Mouse (Mus musculus) kidney, adult 2 months (tissue): ENCODE results near the gene Ccdc85c. TPM values are rescaled to one million over a fixed set of nuclear protein-coding genes. Genes with fewer than 3 reads are reported as not detected.

Experiments
- DNase-seq: peaks from one replicate; pipeline ENCODE4 v3.0.0; 2021
- H3K27ac ChIP-seq: fragments of 200-500 bp; 2 replicates; pipeline ENCODE4 v1.5.1; 2012; ENCODE audit warnings: low read depth, low read length, control low read depth, inconsistent platforms; ENCODE audit not compliant: insufficient read depth
- H3K27me3 ChIP-seq: fragments of 200-500 bp; replicated peaks from 2 replicates; pipeline ENCODE4 v1.6.1; 2012; ENCODE audit warnings: mild to moderate bottlenecking, moderate library complexity, low read length, inconsistent platforms; ENCODE audit not compliant: control insufficient read depth, insufficient read depth
- H3K36me3 ChIP-seq: fragments of 200-500 bp; 2 replicates; pipeline ENCODE4 v1.6.1; 2012; ENCODE audit warnings: mild to moderate bottlenecking, moderate library complexity, low read length, inconsistent platforms; ENCODE audit not compliant: control insufficient read depth, insufficient read depth
- H3K4me1 ChIP-seq: fragments of 200-500 bp; 2 replicates; pipeline ENCODE4 v1.6.1; 2011; ENCODE audit warnings: low read length; ENCODE audit not compliant: control insufficient read depth, insufficient read depth
- H3K4me3 ChIP-seq: fragments of 200-500 bp; 2 replicates; pipeline ENCODE4 v1.5.1; 2011; ENCODE audit warnings: mild to moderate bottlenecking, low read depth, low read length, control low read depth; ENCODE audit not compliant: insufficient read depth
- CTCF ChIP-seq: fragments of 200-500 bp; conservative IDR thresholded peaks from 2 replicates; pipeline ENCODE4 v1.5.1; 2011; ENCODE audit warnings: low read depth, mild to moderate bottlenecking, control low read depth, low read length, moderate library complexity, mixed read lengths; ENCODE audit not compliant: insufficient read depth, insufficient read length
- POLR2A ChIP-seq: fragments of 200-500 bp; IDR thresholded peaks from one replicate; pipeline ENCODE4 v1.6.1; 2011; ENCODE audit warnings: low read depth, low read length, control low read depth
- WGBS: fragments of 180-500 bp; shearing (Covaris S2); methylation state at CpG from one replicate; pipeline ENCODE4 v1.1.7; 2018; 5-methylcytosine and 5-hydroxymethylcytosine counted together
- polyA plus RNA-seq: library from polyadenylated mRNA; depleted of rRNA; stranded (reverse); fragments of >200 nt; gene quantifications from 2 replicates; pipeline ENCODE4 v1.2.3, GENCODE M21; 2012

Ccdc85c gene
- polyA plus RNA-seq, 1 experiment, result 15.7 TPM

DNA sequence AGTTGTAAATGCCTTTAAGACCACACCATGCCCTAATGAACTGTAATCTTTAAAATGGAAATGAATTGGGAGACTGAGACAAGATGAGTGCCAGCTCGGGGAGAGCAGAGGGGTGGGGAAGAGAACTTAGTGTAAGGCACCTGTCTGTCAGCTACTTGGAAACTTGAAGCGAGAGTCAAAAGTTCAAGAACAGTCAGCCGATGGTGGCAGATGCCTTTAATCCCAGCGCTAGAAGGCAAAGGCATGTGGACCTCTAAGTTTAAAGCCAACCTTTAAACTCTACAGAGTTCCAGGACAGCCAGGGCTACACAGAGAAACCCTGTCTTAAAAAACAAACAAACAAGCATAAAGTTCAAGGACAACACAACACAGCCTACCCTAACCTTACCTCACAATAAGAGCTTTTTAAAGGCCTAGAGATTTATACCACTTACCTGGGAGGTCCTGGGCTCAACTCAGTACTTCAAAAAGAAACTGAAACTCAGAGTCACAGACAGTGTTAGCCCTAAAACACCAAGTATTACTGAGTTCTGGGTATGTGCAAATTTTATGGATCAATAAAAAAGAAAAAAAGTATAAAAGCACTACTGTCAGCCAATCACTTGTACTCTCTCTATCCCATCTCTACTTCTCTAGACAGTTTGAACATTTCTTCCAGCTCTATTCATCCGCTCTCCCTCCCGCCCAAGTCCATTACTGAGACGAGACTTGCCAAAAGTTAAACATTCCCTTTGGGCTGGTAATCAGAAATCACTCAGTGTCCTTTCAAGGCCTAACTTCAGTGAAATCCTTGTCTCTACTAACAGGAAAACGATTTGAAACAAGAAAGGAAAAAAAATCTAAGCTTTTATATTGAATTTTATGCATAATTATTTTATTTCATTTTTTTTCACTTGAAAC lies 100.4 kb downstream of the Ccdc85c start:
- 46% methylated on average over 8 of the region's 8 CpGs for WGBS

DNA sequence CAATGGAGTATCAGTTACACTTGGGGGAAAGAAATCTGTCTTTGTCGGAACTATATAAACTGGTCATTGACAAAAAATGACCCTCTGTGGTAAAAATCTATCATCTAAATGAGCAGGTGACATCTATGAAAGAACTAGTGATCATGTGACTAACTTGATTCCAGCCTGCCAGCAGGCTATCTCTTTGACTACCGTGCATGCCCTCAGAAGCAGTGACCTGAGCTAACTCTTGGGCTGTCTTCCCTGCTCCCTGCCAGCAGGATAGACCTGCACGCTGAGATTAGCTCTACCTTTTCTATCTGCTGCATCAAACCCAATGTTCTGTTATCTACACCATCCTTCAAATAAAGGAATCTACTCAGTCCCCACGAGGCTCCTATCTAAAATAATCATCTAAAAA lies 102.6 kb downstream of the Ccdc85c start:
- Histone ChIP-seq H3K4me3 (no peak overlapping the region), H3K27me3 (no peaks in the 10 kb centered on the region), H3K4me1 (peaks cover 33% of the 10 kb centered on the region), H3K36me3 (no peaks in the 10 kb centered on the region), H3K27ac (no peak overlapping the region)
- DNase-seq, result no peak
- TF ChIP-seq POLR2A, result no peak
- TF ChIP-seq CTCF, result no peak
- 39% methylated on average over 4 of the region's 4 CpGs for WGBS

More for the DNA sequence above, 100.4 kb downstream of the Ccdc85c start:
- TF ChIP-seq CTCF, result no peak
- TF ChIP-seq POLR2A, result no peak
- H3K27ac ChIP-seq, result peak overlapping the region; percentile 35; the same call in 1 of the 2 replicates
- no peaks in the 10 kb centered on the region for H3K36me3 ChIP-seq
- no peak overlapping the region for H3K4me3 ChIP-seq
- H3K4me1 ChIP-seq, result peaks cover 33% of the 10 kb centered on the region
- DNase-seq, result peak; percentile 68
- H3K27me3 ChIP-seq, result no peaks in the 10 kb centered on the region

DNA sequence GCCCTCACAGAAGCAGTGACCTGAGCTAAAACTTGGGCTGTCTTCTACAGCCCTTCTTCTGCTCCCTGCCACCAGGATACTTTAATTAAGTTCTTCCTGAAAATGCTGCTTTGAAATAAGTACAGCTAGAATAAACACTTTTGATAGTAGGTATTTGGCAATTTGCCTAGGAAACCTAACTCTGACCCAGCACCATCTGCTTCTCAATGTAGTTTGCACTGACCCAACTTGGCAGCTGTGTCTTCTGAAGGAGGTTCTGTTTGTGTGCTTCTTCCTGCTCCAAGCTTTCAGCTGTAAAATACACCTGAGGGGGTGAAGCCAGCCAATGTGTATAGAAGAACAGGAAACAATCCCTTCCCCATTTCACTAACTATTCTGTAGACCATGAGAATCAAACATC lies 103.9 kb downstream of the Ccdc85c start:
- no peaks in the 10 kb centered on the region for H3K36me3 ChIP-seq
- no peaks in the 10 kb centered on the region for H3K27me3 ChIP-seq
- TF ChIP-seq POLR2A (no peak), CTCF (no peak)
- H3K27ac ChIP-seq, result no peak overlapping the region
- H3K4me1 ChIP-seq, result peaks cover 24% of the 10 kb centered on the region
- no peak overlapping the region for H3K4me3 ChIP-seq
- peak; percentile 23 for DNase-seq

DNA sequence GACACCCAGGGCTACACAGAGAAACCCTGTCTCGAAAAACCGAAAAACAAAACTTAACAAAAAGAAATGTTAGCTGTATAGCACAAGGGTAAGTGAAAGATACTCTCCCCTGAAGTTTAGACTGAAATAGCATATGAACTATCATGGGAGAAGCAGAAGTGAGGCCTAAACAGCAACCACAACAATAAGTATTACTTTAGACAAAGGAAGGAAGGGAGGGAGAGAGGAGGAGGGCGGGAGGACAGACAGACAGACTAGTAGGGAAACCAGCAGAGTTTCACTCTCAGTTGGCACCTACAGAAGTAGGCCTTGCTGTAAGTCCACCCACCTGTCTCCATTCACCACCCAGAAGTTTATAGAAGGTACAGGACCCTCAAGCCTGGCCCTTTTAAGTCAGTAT lies 104.8 kb downstream of the Ccdc85c start:
- H3K27me3 ChIP-seq, result no peaks in the 10 kb centered on the region
- H3K4me3 ChIP-seq, result no peak overlapping the region
- no peak for DNase-seq
- no peak for TF ChIP-seq POLR2A
- no peak for TF ChIP-seq CTCF
- 90% methylated on average over 3 of the region's 3 CpGs for WGBS
- peaks cover 22% of the 10 kb centered on the region for H3K4me1 ChIP-seq
- no peaks in the 10 kb centered on the region for H3K36me3 ChIP-seq
- no peak overlapping the region for H3K27ac ChIP-seq

DNA sequence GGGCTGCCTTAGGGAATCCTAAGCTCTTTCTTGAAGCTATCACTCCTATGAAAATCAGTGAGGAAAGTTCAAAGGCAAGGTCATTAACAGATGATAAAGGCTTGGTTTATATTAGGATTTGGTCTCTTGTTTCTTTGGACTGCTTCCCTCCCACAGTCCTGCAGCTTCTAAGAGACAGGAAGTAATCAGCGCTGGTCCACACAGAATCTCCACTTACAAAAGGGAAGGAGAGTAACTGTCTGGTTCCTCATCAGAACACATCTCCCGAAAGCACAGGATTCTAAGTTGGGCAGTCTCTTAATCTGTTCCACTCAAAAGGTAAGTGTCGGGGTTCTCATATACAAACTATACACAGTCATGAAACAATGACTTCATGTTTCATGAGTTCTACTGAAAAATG lies 106.3 kb downstream of the Ccdc85c start:
- H3K27ac ChIP-seq, result no peak overlapping the region
- no peaks in the 10 kb centered on the region for H3K27me3 ChIP-seq
- H3K4me3 ChIP-seq, result no peak overlapping the region
- no peak for DNase-seq
- H3K36me3 ChIP-seq, result no peaks in the 10 kb centered on the region
- peaks cover 22% of the 10 kb centered on the region for H3K4me1 ChIP-seq
- no peak for TF ChIP-seq CTCF
- TF ChIP-seq POLR2A, result no peak
- WGBS, result 47% methylated on average over 3 of the region's 3 CpGs

DNA sequence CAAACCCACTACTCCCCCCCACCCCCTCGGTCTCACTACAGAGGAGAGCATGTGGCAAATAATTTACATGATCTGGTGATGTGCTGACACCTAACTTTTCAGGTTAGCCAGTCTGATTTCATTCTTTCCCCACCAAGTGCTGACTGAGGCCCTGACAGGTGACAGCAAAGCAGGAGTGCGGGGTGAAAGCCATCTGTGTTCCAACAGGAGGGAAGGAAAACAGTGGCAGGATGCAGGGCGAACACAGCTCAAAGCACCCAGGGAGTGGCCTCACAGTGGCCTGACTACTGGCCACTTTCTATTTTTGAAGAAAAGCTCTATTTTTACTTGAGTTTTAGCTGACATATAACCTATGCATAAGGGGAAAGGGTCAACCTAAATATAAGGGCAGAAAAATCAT lies 111.5 kb downstream of the Ccdc85c start:
- H3K27me3 ChIP-seq, result no peaks in the 10 kb centered on the region
- 0 out of 2 replicates have a peak, but pooled peaks cover 3% of the 10 kb centered on the region for H3K4me1 ChIP-seq
- no peak overlapping the region for H3K27ac ChIP-seq
- WGBS, result 56% methylated on average over 3 of the region's 3 CpGs
- DNase-seq, result no peak
- no peak for TF ChIP-seq CTCF
- TF ChIP-seq POLR2A, result no peak
- no peaks in the 10 kb centered on the region; the same call in 1 of the 2 replicates for H3K36me3 ChIP-seq
- no peak overlapping the region for H3K4me3 ChIP-seq

DNA sequence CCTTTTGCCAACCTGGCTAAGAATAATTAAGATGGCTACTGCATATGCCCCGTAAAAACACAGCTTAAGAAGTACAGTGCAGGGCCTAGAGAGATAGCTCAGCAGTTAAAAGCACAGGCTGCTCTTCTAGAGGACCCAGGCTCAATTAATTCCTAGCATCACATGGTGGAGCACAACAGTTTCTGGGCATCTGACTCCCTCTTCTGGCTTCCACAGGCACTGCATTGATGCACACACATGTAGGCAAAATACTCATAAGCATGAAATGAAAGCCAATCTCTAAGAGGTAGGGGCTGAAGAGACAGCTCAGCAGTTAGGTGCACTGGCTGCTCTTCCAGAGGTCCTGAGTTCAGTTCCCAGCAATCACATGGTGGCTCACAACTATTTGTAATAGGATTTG lies 113.2 kb downstream of the Ccdc85c start:
- no peaks in the 10 kb centered on the region; the same call in 1 of the 2 replicates for H3K36me3 ChIP-seq
- H3K27me3 ChIP-seq, result no peaks in the 10 kb centered on the region
- WGBS, result 94% methylated on average over 1 of the region's 1 CpGs
- TF ChIP-seq POLR2A, result no peak
- TF ChIP-seq CTCF, result peak; percentile 61
- H3K4me1 ChIP-seq, result 0 out of 2 replicates have a peak, but pooled peaks cover 3% of the 10 kb centered on the region
- no peak overlapping the region for H3K27ac ChIP-seq
- no peak overlapping the region for H3K4me3 ChIP-seq
- peak; percentile 27 for DNase-seq
